Mouse (Mus musculus): ENCODE results near the gene Dnaaf2. TPM values are rescaled to one million over a fixed set of nuclear protein-coding genes. Genes with fewer than 3 reads are reported as not detected.
"Not testable (repeated sequence)": the region's sequence is repeated elsewhere in the genome, so short reads cannot be mapped to it uniquely, and the experiment has no call there.

Dnaaf2 gene
- polyA plus RNA-seq, 1 experiment from 2014 or later, result 14.2 TPM

- peak within 1 kb of the TSS; percentile 91 for H3K27ac ChIP-seq (replicated peaks)
- peak within 1 kb of the TSS; percentile 90 for H3K4me2 ChIP-seq (replicated peaks)
- H3K9me3 ChIP-seq (replicated peaks), result no peaks in the 10 kb centered on the region
- H3K27me3 ChIP-seq, result no peaks in the 10 kb centered on the region
- peaks cover 23% of the 10 kb centered on the region for H3K4me1 ChIP-seq
- peaks cover 11% of the 10 kb centered on the region for H3K36me3 ChIP-seq
- peak within 1 kb of the TSS; percentile 90 for H3K4me3 ChIP-seq (replicated peaks)
- ATAC-seq (ENCODE audit: insufficient number of reproducible peaks, low FRiP score, low TSS enrichment, low read depth), result peak; percentile 99
- under 1% methylated on average over 84 of the region's 84 CpGs for WGBS
- peak within 1 kb of the TSS; percentile 84 for H3K9ac ChIP-seq
Observed at GRCm38 (mm10) chr12:69183583-69184308, 14.5 kb downstream of the Dnaaf2 start, which contains the start of the genes Rpl36al and Mgat2. Gene Rpl36al, minus strand, starts transcription at chr12:69184083. Gene Mgat2, plus strand, starts transcription at chr12:69184157.

- 83% methylated on average over 4 of the region's 4 CpGs for WGBS
- Histone ChIP-seq H3K9ac (no peak overlapping the region), H3K27ac (replicated peaks) (no peak overlapping the region), H3K27me3 (no peaks in the 10 kb centered on the region), H3K36me3 (peaks cover 11% of the 10 kb centered on the region), H3K4me1 (peaks cover 16% of the 10 kb centered on the region), H3K4me2 (replicated peaks) (no peak overlapping the region), H3K9me3 (replicated peaks) (no peaks in the 10 kb centered on the region), H3K4me3 (replicated peaks) (no peak overlapping the region)
- no peak for ATAC-seq (ENCODE audit: insufficient number of reproducible peaks, low FRiP score, low TSS enrichment, low read depth)
Observed at GRCm38 (mm10) chr12:69181800-69182199, 16.4 kb downstream of the Dnaaf2 start.

GRCm38 (mm10) chr12:69179371-69179770 is 18.9 kb downstream of the Dnaaf2 start:
- no peak overlapping the region for H3K4me2 ChIP-seq (replicated peaks)
- H3K36me3 ChIP-seq, result peaks cover 15% of the 10 kb centered on the region
- WGBS, result 70% methylated on average over 12 of the region's 12 CpGs
- H3K27ac ChIP-seq (replicated peaks), result no peak overlapping the region
- H3K4me3 ChIP-seq (replicated peaks), result no peak overlapping the region
- H3K9me3 ChIP-seq (replicated peaks), result no peaks in the 10 kb centered on the region
- ATAC-seq (ENCODE audit: insufficient number of reproducible peaks, low FRiP score, low TSS enrichment, low read depth), result no peak
- H3K27me3 ChIP-seq, result no peaks in the 10 kb centered on the region
- H3K9ac ChIP-seq, result no peak overlapping the region
- no peaks in the 10 kb centered on the region for H3K4me1 ChIP-seq

- Histone ChIP-seq H3K27me3 (no peaks in the 10 kb centered on the region), H3K4me1 (no peaks in the 10 kb centered on the region), H3K9ac (no peak overlapping the region), H3K9me3 (replicated peaks) (no peaks in the 10 kb centered on the region), H3K4me3 (replicated peaks) (no peak overlapping the region), H3K4me2 (replicated peaks) (no peak overlapping the region), H3K27ac (replicated peaks) (no peak overlapping the region), H3K36me3 (peaks cover 15% of the 10 kb centered on the region)
- ATAC-seq (ENCODE audit: insufficient number of reproducible peaks, low FRiP score, low TSS enrichment, low read depth), result no peak
- WGBS, result 82% methylated on average over 3 of the region's 3 CpGs
Observed at GRCm38 (mm10) chr12:69177526-69177925, 20.7 kb downstream of the Dnaaf2 start.

- Histone ChIP-seq H3K27ac (replicated peaks) (no peak overlapping the region), H3K4me1 (no peaks in the 10 kb centered on the region), H3K4me2 (replicated peaks) (no peak overlapping the region), H3K36me3 (peaks cover 6% of the 10 kb centered on the region; the same call in 1 of the 2 replicates), H3K9me3 (replicated peaks) (no peaks in the 10 kb centered on the region), H3K4me3 (replicated peaks) (no peak overlapping the region), H3K27me3 (no peaks in the 10 kb centered on the region), H3K9ac (no peak overlapping the region)
- WGBS, result 92% methylated on average over 3 of the region's 3 CpGs
- no peak for ATAC-seq (ENCODE audit: insufficient number of reproducible peaks, low FRiP score, low TSS enrichment, low read depth)
Observed at GRCm38 (mm10) chr12:69175975-69176374, 22.3 kb downstream of the Dnaaf2 start.

GRCm38 (mm10) chr12:69171307-69171706 is 26.9 kb downstream of the Dnaaf2 start:
- 84% methylated on average over 2 of the region's 2 CpGs for WGBS
- H3K9ac ChIP-seq, result no peak overlapping the region
- peaks cover 14% of the 10 kb centered on the region for H3K4me1 ChIP-seq
- no peak overlapping the region for H3K4me2 ChIP-seq (replicated peaks)
- H3K4me3 ChIP-seq (replicated peaks), result no peak overlapping the region
- no peaks in the 10 kb centered on the region for H3K9me3 ChIP-seq (replicated peaks)
- H3K36me3 ChIP-seq, result peaks cover 5% of the 10 kb centered on the region; the same call in 1 of the 2 replicates
- no peak overlapping the region for H3K27ac ChIP-seq (replicated peaks)
- no peaks in the 10 kb centered on the region for H3K27me3 ChIP-seq
- no peak for ATAC-seq (ENCODE audit: insufficient number of reproducible peaks, low FRiP score, low TSS enrichment, low read depth)

- Histone ChIP-seq H3K27me3 (no peaks in the 10 kb centered on the region), H3K4me2 (replicated peaks) (peak within 1 kb of the TSS; percentile 84), H3K9me3 (replicated peaks) (no peaks in the 10 kb centered on the region), H3K4me3 (replicated peaks) (peak within 1 kb of the TSS; percentile 68), H3K27ac (replicated peaks) (peak within 1 kb of the TSS; percentile 78; the same call in 1 of the 2 replicates), H3K4me1 (peaks cover 14% of the 10 kb centered on the region), H3K9ac (peak within 1 kb of the TSS; percentile 55), H3K36me3 (no peaks in the 10 kb centered on the region)
- ATAC-seq (ENCODE audit: insufficient number of reproducible peaks, low FRiP score, low TSS enrichment, low read depth), result peak; percentile 90
- under 1% methylated on average over 40 of the region's 40 CpGs for WGBS
Observed at GRCm38 (mm10) chr12:69168461-69169106, 29.6 kb downstream of the Dnaaf2 start, which contains the start of gene Lrr1. Gene Lrr1, plus strand, starts transcription at chr12:69168814.

GRCm38 (mm10) chr12:69167656-69168460 is 30.4 kb downstream of the Dnaaf2 start:
- H3K9ac ChIP-seq, result peak overlapping the region; percentile 55
- 7% methylated on average over 18 of the region's 18 CpGs for WGBS
- no peaks in the 10 kb centered on the region for H3K27me3 ChIP-seq
- peak overlapping the region; percentile 68 for H3K4me3 ChIP-seq (replicated peaks)
- peaks cover 14% of the 10 kb centered on the region for H3K4me1 ChIP-seq
- no peak overlapping the region for H3K27ac ChIP-seq (replicated peaks)
- peak; percentile 16; the same call in 1 of the 2 replicates for ATAC-seq (ENCODE audit: insufficient number of reproducible peaks, low FRiP score, low TSS enrichment, low read depth)
- H3K4me2 ChIP-seq (replicated peaks), result peak overlapping the region; percentile 84
- H3K36me3 ChIP-seq, result no peaks in the 10 kb centered on the region
- H3K9me3 ChIP-seq (replicated peaks), result no peaks in the 10 kb centered on the region

GRCm38 (mm10) chr12:69166861-69167581 is 31.2 kb downstream of the Dnaaf2 start:
- H3K9ac ChIP-seq; H3K27ac ChIP-seq (replicated peaks); H3K27me3 ChIP-seq; ATAC-seq (ENCODE audit: insufficient number of reproducible peaks, low FRiP score, low TSS enrichment, low read depth); H3K9me3 ChIP-seq (replicated peaks); H3K4me2 ChIP-seq (replicated peaks); H3K36me3 ChIP-seq; H3K4me3 ChIP-seq (replicated peaks): not testable (repeated sequence)
- 68% methylated on average over 8 of the region's 8 CpGs for WGBS
- peaks cover 14% of the 10 kb centered on the region for H3K4me1 ChIP-seq

- H3K4me3 ChIP-seq (replicated peaks), result no peak overlapping the region
- H3K4me1 ChIP-seq, result peaks cover 11% of the 10 kb centered on the region
- no peaks in the 10 kb centered on the region for H3K27me3 ChIP-seq
- no peak overlapping the region for H3K27ac ChIP-seq (replicated peaks)
- H3K9ac ChIP-seq, result no peak overlapping the region
- no peak overlapping the region for H3K4me2 ChIP-seq (replicated peaks)
- ATAC-seq (ENCODE audit: insufficient number of reproducible peaks, low FRiP score, low TSS enrichment, low read depth), result no peak
- no peaks in the 10 kb centered on the region for H3K36me3 ChIP-seq
- no peaks in the 10 kb centered on the region for H3K9me3 ChIP-seq (replicated peaks)
- WGBS, result 41% methylated on average over 3 of the region's 3 CpGs
Observed at GRCm38 (mm10) chr12:69164904-69165303, 33.3 kb downstream of the Dnaaf2 start.

All from embryonic facial prominence, embryonic 15.5 days (tissue).